Mouse (Mus musculus): ENCODE measurements at regions not wholly inside any gene's neighbourhood (a gene's known extent, or its start where the extent isn't known, plus 50 kb on each side); places are given as distances from the start of the nearest gene placed in this dataset.
"Not testable (repeated sequence)": the region's sequence is repeated elsewhere in the genome, so short reads cannot be mapped to it uniquely, and the experiment has no call there.

DNA sequence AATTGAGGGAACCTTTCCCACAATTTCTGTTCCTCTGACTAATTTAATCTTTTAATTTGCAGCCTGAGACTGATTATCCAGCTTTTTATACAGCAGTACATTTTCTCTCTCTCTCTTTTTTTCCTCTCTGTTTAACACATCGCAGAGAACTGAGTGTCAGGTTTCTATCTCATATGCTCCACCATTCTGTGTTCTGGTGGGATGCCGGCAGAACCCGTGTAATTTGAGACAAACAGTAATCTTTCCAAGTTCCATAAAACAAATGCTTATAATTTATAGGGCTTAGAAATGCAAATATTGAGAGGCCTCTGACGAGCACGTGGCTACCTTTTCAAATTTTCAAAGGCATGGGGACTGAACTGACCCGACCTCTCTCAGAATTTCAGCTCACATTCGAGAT is 59.1 kb downstream of the Zbtb18 start:
- no peak for DNase-seq

DNA sequence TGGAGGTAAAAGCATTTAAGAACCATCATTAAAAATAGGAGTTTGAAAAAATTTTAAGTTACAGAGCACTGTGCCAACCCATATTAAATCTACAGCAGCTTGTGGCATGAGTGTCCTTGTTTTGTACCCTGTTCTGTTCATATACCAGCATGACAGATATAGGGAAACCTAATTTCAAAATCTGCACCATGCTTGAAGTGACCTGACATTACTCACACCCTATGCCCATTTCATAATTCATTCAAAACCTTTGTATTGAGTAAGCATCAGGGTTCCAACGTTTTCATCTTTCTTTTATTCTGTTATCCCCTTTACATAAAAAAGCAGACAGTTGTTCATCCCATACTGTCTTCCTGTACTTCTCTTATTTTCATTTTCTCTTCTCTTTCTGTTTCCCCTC is 61.8 kb downstream of the Zbtb18 start:
- no peak for DNase-seq

DNA sequence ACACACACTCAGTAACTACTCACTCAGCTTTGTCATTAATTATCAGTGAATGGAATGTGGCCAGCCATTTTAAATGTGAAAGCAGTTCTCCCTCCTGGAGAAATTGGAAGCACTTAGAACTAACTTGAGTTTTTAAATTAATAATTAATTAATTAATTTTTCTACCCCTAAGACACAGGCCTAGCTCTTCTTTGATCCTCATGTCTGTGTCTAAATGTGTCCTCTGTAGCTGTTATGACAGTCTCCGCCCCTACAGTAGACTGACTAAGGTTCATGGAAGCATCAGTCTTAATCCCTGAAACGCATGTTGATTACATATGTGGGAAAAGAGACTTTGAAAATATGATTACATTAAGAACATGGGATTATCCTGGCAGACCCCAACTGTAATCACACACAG is 62.6 kb downstream of the Zbtb18 start:
- DNase-seq: no peak

DNA sequence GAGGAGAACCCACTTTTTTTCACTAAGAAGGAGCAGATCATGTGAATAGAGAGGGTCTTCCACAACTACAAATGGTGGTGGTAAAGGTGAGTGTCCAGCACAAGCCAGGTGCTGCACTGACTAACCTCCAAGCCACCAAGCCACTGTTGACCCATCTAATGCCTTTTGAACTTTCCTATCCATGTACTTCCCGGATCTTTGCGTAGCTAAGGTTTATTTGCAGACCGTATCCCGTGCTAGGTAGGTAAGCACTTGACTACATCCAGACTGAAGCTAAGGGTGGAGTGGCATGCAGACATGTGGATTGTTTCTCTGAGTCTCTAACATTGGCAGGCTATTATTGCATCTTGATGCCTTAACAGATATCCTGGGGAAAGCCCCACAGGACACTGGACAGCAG is 65.2 kb downstream of the Zbtb18 start:
- not testable (repeated sequence) for DNase-seq

DNA sequence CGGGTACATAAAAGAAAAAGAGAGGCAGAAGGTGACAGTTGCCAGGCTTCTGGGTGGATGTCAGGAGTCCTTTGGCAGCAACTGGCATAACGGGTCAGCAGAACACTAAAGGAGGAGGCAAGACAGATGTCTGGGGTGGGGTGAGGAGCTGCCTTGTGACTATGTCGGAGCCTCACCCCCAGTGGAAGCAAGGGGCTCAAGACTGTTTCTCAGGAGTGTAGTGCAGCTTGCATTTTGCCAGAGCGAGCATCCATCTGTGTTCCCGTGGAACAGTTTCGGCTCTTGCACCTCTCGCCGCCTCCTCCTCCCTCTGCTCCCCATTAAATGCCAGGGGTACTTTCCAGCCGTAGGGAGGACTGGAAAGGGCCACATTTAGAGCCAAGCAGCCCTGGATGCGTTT is 67.6 kb downstream of the Zbtb18 start:
- DNase-seq: peak; percentile 22 to 32

DNA sequence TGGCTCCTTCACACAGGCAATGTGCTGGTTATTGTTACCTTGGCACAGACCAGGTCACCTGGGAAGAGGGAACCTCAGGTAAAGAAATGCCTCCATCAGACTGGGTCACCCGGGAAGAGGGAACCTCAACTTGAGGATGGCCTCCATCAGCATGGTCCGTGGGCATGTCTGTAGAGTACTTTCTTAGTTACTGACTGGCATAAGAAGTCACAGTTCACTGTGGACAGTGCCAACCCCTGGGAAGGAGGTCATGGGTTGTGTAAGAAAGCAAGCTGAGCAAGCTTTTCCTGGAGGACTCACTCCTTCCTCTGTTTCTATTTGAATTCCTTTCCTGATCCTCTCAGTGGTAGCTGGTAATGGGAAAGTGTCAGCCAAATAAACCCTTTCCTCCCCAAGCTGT is 70.0 kb downstream of the Zbtb18 start:
- DNase-seq: peak in 1 of 2 experiments; percentile 14

DNA sequence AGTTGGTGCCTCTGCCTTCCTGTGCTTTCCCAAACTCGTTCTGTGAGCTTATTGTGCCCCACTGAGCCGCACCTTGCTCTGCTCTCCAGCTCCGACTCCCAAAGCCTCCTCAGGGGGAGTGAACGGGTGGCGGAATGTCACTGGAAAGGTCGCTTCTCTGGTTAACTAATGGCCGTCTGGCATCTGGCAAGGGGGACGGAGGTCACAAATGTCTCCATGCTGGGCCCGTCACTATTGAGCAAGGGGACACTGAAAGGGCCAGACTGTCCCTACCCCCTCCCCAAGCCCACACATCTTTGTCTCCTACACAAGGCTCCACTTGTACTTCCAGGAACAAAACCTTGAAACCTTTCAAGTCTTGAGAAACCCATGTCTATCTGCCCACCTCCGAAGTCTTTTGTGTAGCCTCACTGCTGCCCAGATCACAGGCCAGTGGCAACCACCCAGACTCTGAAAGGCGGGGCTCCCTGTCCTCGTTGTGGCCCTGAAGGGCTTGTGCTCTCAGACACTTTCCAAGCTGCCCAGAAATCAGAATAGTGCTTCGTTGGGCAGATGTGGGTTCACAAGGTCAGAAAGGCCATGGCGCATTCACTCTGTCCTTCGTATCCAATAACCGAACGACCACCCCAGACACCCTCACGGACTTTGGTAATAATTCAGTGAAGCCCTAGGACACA is 75.9 kb downstream of the Zbtb18 start:
- no peak for DNase-seq

DNA sequence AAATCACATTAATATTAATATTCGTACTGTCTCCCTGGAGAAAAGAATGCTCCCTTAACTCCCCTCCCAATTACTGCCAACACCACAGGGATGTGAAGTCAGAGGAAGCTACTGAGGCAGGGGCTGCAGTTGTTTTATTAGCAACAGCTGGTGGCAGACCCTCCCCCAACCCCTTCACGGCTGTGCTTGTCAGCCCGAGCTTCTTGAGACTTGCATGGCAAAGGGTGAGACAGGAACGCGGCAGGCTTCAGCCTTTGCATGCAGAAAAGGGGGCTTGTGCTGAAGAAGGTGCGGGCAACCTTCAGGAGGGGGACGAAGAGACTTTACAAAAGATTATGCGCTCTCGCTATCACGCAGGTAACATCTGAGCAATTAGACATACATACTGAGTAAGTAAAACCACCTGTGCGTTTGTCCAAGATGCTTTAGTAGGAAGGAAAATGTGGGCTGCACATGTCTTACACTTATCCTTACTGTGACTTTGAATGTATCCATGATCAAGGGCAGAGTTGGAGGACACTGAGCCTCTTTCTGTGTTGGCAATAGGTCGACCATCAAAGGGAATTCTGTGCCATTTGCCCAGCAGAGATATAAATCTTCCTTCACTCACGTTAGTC is 76.9 kb downstream of the Zbtb18 start:
- no peak for DNase-seq

DNA sequence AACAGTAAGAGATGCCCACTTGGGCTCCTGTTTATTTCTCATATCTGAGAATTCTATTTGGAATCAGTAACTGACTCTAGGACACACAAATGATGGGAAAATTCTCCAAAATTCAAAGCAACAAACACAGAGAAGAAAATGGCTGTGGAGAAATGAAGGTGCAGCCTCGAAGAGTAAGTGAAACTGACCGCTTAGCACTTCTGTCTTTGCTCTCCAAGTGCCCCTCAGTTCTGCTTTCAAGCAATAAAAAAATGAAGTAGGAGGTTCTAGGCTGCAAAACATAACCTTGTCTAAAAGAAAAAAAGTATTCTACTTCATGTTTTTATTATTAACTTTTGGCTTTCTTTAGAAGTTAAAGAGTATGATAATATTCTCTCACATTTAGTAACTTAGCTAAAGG is 79.0 kb downstream of the Zbtb18 start:
- DNase-seq: no peak

DNA sequence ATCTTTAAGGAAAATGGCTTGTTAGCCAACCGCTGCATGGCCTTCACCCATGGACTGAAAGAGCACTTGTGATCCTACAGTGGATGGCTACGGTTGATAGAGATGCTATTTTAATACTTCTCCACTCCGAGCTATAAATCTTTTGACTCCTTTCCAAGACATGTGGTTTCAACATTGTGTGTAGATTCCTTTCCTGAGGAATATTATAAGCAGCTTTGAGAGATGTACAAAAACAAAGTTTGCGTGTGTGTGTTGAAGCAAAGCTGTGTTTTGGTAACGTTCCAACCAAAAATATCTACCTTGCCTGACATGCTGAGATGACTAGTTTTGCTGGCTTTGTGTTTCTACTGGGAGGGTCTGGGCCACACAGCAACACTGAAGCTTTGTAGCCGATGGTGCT is 83.0 kb downstream of the Zbtb18 start:
- DNase-seq: no peak

DNA sequence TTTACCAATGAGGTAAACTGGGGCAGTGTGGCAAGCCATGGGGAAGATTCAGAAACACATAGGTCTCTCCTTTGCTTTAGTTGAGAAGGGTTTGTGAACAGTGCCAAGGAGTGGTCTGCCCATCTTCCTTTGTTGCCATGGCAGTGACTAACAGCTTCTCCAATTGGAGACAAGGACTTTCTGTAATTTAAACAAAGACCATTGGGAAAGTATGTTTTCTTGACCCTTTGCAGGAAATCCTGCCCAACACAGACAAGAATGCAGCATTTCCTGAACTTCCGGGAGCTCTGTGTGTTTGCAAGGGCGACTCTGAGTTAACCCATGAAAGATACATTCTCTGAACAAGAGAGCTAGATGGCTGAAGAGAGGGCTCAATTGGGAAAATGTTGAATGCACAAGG is 89.6 kb downstream of the Zbtb18 start:
- no peak for DNase-seq

DNA sequence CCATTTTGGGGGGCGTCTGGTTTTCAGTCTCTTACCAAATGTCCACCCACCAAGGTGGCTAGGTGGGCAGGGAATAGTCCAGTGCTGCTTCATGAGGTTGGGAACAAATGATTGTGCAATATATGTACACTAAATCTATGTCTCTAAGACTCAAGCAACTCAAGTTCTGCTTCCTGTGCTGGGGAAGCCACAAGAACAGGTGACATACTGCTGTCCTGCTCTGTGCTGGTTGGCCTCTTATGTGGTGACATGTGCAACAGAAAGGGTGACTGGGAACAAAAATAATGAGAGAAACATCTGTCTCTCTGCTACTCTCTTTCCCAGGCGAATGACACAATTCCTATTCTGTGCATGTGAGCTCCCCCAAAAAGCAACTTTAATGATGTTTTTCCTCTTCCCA is 90.5 kb downstream of the Zbtb18 start:
- no peak for DNase-seq

DNA sequence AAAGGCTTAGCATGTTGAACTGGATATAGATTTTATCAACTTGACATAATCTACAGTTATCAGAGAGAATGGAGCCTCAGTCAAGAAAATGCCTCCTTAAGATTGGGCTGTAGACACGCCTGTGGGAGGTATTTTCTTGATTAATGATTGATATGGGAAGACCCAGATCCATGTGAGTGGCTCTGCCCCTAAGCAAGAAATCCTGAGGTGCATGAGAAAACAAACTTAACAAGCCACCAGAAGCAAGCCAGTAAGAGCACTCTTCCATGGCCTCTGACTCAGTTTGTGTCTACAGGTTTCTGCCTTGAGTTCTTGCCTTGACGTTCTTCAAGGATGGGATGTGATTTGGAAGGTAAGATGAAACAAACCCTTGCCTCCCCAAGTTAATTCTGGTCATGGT is 91.2 kb downstream of the Zbtb18 start:
- DNase-seq: no peak

DNA sequence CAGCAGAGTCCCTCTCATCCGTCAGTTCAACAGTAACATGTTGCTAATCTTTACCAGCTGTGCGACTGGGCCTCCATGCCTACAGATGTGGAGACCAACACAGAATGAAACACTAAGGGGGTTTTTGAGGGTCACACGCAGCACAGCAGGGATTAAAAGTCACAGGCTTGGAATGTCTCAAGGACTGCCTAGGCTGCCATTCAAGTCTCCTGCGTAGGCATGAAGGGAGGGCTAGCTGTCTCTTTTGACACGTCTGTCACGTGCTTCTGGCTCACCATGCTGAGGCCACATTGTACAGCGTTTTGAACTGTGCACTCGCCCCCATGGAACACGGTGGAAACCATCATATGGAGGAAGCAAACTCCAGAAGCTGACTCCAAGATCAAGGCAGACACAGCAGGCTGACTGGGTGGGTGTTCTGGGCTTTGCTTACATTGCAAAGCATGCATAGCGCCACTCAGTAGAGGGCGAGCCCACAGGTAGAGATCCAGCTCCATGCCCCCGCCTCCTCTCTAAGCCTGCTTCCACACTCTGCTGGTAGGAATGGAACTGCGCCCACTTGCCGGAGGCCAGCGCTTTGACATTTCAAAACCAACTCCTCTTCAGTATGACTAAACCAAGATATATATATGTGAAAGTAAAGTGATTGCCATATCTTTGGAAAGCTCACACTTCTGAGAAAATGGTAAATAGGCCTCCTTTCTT is 103.0 kb downstream of the Zbtb18 start:
- no peak for DNase-seq

DNA sequence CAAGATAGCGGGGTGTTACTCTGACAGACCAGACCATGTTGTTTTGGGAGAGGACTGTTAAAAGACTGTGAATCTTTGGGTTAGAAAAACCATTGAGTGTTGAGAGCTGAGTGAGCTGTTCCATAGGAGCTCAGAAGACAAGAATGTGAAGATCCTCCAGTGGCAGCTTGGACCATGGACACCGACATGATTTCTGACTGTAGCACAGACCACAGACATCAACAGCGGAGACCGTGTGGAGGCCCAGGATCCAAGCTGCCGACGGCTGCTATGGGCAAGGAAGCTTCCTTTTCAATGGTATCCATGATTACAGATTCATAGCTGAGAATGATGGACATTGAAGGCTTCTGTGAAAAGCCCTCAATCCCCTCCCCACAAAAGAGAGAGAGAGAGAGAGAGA is 105.6 kb downstream of the Zbtb18 start:
- no peak for DNase-seq

DNA sequence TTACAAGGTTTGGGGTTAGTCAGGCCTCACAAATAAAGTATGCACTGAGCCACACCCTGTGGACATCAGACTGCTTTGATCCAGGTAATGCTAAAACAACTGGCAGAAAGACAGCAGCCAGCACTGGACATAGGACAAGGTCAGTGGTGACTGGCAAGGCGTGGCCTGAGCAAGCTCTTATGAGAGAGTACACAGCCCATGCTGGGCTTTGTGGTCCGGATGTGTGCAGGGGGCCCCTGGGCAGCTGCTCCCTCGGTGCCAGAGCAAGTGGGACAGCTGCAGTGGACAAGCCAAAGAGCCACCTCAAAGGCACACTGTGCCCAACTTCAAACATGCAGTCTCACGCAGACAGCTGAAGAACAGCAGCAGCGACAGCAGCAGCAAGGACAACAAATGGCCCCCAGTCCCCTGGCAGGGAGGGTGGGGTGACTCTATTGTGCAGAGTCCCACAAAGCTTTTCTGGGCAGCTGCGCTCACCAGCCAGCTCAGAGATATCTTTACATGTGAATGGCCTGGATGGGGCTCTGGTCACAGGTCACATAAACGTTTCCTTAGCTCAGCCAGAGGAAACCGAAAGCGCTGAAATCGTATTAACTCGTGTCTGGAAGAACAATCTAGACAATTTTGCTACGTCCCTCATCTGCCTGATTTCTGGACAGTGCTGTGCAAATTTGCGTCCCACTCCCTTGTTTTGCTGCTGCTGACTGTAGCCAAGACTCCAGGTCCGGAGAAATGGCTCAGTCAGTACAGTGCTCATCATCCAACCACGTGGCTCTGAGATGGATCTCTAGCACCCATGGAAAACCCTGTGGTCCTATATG is 113.5 kb downstream of the Zbtb18 start:
- no peak for DNase-seq

DNA sequence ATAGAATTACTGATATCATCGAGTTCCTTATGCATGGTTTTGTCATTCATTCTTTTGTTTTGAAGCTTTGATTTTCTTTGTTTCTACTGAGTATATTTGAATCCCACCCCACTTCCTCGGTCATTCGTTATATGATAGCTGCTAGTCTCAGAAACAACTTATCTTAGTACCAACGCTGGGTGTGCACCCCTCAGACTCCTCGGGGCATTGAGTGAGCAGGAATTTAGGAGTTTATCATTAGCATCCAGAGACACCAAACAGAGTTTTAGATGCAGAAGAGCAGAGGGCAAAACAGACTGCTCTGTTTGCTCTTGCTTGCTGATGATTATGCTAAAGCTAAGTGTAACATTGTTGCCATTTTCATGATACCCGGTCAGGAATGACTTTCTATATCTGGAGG is 115.3 kb downstream of the Zbtb18 start:
- no peak for DNase-seq

DNA sequence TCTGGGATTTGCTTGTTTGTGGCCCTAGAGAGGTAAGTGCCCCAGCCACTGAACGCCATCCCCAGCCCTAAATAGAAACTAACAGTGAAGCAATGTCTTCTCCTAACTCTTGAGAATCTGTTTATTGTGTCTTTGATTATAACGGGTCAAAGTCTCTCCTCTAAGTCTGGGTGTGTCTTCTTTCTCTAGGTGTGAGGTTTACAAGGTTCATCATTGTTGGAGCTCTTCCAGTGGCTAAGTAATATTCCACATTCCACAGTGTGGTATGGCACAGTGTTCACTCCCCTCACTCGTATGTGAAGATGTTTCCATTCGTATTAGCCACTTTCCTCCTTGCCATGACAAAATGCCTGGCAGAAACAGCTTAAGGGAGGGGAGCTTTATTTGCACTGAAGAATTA is 115.7 kb downstream of the Zbtb18 start:
- DNase-seq: no peak

DNA sequence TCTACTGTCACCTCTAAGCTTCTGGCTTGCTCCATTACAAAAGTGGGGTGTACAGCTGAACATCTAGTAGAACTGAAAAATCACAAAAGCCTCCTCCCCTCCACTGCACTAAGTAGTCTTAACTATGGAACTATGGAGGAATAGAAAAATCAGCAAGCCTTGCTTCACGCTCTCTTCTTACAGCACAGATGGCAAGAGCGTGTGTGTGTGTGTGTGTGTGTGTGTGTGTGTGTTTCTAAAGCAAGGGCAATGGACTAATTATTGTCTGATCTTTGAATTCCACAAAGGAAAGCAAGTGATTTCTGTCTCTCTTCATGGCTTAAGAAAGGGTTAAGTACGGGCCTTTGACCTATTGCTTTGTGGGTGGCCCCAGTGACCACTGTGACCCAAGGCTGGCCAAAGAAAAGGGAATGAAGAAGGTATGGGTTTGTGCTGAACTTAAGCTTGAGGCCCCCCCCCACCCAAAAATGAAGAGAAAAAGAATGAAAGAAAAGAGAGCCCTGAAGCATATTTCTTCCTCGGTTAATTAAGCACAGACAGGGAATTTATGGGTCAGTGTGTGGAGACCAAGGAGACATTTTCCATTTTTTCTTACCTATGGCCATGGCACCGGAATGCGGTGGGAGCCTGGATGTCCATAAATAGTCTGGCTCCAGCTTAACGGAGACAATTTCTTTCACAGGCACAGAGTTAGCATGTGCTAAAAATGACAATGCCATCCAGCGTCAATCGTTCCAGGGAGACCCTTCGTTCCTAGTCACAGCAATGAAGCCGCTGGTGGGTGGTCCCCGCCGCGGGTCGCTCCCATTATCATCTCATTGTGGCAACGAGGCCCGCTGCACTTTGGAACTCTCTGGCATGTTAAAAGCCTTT is 119.8 kb downstream of the Zbtb18 start:
- peak in 1 of 2 experiments; percentile 38 for DNase-seq

DNA sequence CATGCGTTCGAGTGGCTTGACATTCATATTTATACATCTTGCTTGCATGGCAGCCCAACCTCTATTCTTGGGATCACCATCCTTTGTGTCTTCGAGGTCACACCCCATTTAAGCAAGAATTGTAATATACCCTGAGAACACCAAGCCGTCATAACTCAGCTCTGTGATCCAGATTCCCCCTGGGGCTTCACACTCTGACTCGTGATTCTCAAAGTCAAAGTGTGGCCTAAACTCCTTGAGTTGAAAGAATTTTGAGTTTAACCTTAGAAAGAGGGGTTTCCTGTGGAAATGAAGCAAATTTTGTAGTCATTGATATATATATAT is 120.4 kb downstream of the Zbtb18 start:
- no peak for DNase-seq

DNA sequence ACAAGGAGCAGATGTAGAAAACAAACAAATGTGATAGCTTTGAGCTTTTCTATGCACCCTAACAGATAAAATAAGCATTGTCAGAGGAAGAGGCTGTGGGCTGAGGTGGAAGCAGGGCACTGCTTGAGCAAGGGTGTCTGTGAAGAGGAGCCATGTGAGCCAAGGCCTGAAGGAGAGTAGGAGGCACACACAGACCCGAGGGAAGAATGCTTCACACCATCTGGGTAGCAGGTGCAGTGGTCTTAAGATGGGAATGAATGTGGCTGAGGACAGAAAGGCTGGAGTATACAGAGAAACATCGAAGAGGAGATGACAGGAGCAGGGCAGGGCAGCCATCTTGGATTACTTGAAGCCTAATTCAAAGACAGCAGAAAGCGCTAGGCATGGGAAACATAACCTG is 123.5 kb downstream of the Zbtb18 start:
- DNase-seq: no peak

DNA sequence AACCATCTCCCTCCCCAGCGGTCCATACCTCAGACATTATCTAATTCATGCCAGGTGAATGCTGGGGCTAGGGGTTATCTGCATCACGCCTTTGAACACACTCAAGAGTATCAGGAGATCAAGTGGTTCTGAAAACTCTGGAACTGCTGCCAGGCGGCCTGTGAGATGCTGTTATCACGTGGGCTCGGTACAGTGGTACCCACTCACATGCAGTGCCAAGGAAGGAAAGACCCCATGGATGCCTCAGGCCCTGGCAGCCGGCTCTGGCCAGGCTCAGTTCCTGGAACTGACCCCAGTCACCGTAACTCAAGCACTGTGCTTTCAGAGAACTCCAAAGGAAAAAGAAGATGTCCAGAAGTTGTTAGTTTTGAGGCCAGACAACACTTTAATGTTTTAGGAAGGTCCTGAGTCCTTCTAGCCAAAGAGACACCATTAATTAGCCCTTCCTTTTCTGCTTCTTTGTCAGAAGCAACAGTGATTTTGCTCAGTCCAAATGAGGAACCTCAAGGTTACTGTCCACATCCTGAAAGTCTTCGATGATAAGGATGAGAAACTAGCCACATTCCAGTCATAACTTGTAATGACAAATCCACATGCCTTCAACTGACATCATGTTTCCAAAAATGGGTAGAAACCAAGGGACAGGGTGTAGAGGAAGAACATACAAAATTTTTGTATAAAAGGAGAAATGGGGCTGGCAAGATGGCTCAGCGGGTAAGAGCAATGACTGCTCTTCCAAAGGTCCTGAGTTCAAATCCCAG is 126.1 kb downstream of the Zbtb18 start:
- no peak for DNase-seq
